Mouse (Mus musculus): ENCODE measurements around the gene Bcl2. TPM values are rescaled to one million over a fixed set of nuclear protein-coding genes. Genes with fewer than 3 reads are reported as not detected.

Bcl2 gene
- polyA plus RNA-seq, 1 experiment, result 5.3 TPM

DNA sequence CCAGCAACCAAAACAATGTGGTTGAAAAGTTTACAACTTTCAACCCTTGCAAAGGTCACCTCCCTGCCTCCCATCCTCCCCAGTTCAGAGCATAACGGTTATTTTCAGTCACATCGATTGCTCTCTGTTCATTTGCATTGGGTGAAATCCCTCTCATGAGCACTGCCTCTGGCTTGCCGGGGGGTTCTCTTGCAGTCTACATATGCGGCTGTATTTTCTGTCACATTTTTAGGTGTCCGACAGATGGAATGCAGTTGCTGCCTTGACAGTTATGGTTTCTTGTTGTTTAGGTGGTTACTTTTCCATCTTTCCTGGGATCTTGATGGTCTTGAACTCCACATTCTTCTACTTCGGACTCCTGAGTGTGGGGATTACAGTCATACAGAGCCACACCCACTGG is 144.4 kb downstream of the Bcl2 start:
- no peak overlapping the region for H3K27ac ChIP-seq (ENCODE audit: insufficient read depth, low read length)
- no peak for TF ChIP-seq POLR2A (IDR thresholded peaks at IDR 0.05; ENCODE audit: low read depth, low read length)
- TF ChIP-seq CTCF (IDR thresholded peaks at IDR 0.05; ENCODE audit: borderline replicate concordance, insufficient read depth, low read length), result no peak
- no peaks in the 10 kb centered on the region; the same call in 1 of the 2 replicates for H3K4me1 ChIP-seq (ENCODE audit: control insufficient read depth, insufficient read depth, low read length)
- no peak overlapping the region for H3K4me3 ChIP-seq (ENCODE audit: insufficient read depth, low read length)

DNA sequence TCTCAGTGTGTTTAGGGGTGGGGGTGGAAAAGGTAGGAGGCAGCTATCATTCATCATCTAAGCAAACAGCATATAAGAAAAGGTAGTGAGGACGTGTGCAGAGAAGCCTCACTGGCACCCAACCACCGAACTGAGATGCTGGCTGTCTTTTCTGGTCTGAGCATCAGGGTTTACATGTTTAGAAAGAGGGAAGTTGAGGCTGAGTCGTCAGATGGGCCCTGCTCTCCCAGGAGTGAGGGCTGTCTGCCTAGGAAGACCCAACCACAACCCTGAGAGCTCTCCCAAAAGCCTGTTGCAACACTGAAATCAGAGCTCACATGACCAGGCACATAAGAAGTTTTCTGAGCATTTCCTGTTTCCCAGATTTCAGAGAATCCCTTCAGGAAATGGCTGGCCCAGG is 145.2 kb downstream of the Bcl2 start:
- no peaks in the 10 kb centered on the region; the same call in 1 of the 2 replicates for H3K4me1 ChIP-seq (ENCODE audit: control insufficient read depth, insufficient read depth, low read length)
- no peak overlapping the region for H3K4me3 ChIP-seq (ENCODE audit: insufficient read depth, low read length)
- TF ChIP-seq POLR2A (IDR thresholded peaks at IDR 0.05; ENCODE audit: low read depth, low read length) (no peak), CTCF (IDR thresholded peaks at IDR 0.05; ENCODE audit: borderline replicate concordance, insufficient read depth, low read length) (no peak)
- H3K27ac ChIP-seq (ENCODE audit: insufficient read depth, low read length), result no peak overlapping the region

DNA sequence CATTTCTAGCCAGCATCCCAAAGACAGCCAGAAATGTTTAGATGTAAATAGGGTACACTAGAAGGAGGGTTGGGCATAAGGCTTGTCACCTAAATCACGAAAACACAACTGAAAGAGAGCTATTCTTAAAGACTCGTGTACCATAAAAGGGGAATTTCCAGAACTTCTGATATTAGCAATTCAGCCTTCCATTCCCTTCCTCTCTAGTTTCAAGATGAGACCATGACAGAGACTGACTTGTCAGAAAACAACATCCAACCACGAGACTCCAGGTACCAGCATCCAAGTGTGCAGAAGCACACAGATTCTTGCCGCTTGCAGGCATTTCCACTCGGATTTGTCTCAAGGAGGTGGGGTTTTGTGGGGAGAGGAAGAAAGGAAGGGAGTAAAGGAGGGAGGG is 146.6 kb downstream of the Bcl2 start:
- H3K27ac ChIP-seq (ENCODE audit: insufficient read depth, low read length), result no peak overlapping the region
- no peak for TF ChIP-seq CTCF (IDR thresholded peaks at IDR 0.05; ENCODE audit: borderline replicate concordance, insufficient read depth, low read length)
- TF ChIP-seq POLR2A (IDR thresholded peaks at IDR 0.05; ENCODE audit: low read depth, low read length), result no peak
- H3K4me1 ChIP-seq (ENCODE audit: control insufficient read depth, insufficient read depth, low read length), result no peaks in the 10 kb centered on the region; the same call in 1 of the 2 replicates
- no peak overlapping the region for H3K4me3 ChIP-seq (ENCODE audit: insufficient read depth, low read length)

DNA sequence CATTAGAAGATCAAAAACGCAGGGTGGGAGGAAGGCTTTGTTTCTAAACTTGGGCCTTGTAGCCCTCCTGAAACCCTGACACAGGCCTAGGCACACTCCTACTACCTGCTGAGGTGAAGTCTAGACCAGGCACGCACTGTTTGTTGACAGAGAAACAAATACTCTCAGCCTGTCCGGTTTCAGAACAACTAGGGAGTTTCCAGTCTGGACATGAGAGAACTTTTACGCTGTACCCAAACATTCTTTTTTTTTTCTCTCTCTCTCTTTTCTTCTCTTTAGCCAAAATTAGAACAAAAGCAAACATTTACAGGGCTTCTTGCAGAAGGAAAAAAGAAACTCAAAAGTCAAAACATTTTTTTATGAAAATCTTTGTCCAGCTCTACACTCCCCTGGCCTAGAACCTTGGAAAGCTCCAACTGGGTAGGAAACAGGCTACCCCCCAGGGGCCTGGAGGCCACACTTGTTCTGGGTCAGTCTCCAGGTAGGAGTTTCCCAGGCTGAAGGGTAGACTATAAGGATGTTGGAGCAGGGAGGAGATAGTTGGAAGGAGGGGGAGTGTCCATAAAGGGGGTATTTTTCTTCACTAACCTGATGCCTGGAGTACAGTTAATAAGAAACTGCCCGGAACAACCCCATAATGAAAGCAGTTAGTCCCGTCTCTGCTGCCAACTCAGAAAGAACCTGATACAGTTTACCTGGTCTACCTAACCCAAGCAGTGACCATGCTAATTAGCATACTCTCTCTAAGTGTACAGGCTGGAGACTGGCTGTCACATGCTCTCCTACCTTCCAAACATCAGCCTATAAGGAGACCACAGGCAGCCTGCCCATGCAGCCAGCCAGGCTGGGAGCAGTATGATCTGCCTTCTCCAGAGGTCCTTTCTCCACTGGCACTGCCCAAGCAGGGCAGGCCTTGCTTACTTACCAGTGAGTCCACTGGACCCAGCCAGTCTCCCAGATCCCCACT is 147.7 kb downstream of the Bcl2 start:
- Histone ChIP-seq H3K27ac (ENCODE audit: insufficient read depth, low read length) (no peak overlapping the region), H3K4me3 (ENCODE audit: insufficient read depth, low read length) (no peak overlapping the region), H3K4me1 (ENCODE audit: control insufficient read depth, insufficient read depth, low read length) (no peaks in the 10 kb centered on the region; the same call in 1 of the 2 replicates)
- TF ChIP-seq POLR2A (IDR thresholded peaks at IDR 0.05; ENCODE audit: low read depth, low read length) (no peak), CTCF (IDR thresholded peaks at IDR 0.05; ENCODE audit: borderline replicate concordance, insufficient read depth, low read length) (no peak)

DNA sequence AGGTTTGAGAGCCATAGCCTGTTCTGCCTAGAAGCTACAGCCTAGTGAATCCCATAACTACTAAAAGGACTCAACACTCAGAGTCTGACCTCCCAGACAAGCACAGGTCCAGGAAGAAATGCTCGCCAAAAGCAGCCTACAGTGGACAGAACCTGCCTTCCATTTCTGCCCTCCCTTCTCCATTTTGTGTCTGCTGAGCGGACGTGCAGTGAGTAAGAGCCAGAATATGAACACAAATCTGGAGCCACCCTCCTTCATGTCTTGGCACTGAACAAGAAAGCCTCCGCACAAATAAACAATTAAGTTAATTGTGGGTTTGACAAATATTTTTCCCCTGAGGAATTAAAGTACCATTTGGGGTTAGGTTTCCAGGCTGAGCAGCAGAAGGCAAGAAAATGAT is 148.8 kb downstream of the Bcl2 start:
- Histone ChIP-seq H3K4me3 (ENCODE audit: insufficient read depth, low read length) (no peak overlapping the region), H3K4me1 (ENCODE audit: control insufficient read depth, insufficient read depth, low read length) (no peaks in the 10 kb centered on the region; the same call in 1 of the 2 replicates), H3K27ac (ENCODE audit: insufficient read depth, low read length) (no peak overlapping the region)
- TF ChIP-seq CTCF (IDR thresholded peaks at IDR 0.05; ENCODE audit: borderline replicate concordance, insufficient read depth, low read length) (no peak), POLR2A (IDR thresholded peaks at IDR 0.05; ENCODE audit: low read depth, low read length) (no peak)

DNA sequence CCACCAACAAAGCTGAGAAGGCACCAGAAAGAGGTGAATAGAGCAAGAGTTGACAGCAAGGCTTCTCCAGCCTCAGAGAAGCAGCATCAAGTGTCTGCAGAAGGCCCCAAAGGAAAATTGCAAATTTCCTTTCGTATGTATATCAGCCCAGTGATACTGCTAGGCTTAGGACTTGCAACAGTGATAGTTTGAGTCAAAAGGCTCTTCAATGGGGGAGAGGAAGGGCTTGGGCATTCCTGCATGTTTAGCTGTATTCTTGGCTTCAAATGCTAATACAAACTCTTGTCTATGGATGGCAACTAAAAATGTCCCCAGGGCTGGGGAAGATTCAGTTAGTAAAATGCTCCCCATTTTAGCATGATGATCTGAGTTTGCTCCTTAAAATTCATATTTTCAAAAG is 149.6 kb downstream of the Bcl2 start:
- Histone ChIP-seq H3K27ac (ENCODE audit: insufficient read depth, low read length) (no peak overlapping the region), H3K4me3 (ENCODE audit: insufficient read depth, low read length) (no peak overlapping the region), H3K4me1 (ENCODE audit: control insufficient read depth, insufficient read depth, low read length) (no peaks in the 10 kb centered on the region; the same call in 1 of the 2 replicates)
- TF ChIP-seq POLR2A (IDR thresholded peaks at IDR 0.05; ENCODE audit: low read depth, low read length) (no peak), CTCF (IDR thresholded peaks at IDR 0.05; ENCODE audit: borderline replicate concordance, insufficient read depth, low read length) (no peak)

DNA sequence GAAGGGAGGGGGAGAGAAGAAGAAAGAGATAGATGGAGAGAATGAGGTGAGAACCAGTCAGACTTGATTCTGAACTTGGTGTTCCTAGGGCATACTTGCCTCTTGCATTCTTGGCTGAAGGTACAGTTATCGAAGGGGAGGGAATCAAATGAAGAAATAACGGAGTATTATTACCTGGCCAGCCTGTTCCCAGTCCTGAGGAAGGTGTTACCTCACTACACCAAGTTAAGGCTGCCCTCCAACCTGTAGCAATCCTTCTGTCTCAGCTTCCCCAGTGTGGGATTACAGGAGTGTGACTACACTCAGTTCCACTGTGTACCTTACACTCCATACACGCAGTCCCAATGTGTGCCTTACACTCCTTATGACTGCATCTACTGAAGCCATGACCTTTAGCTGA is 151.3 kb downstream of the Bcl2 start:
- Histone ChIP-seq H3K4me3 (ENCODE audit: insufficient read depth, low read length) (no peak overlapping the region), H3K27ac (ENCODE audit: insufficient read depth, low read length) (no peak overlapping the region), H3K4me1 (ENCODE audit: control insufficient read depth, insufficient read depth, low read length) (no peaks in the 10 kb centered on the region; the same call in 1 of the 2 replicates)
- no peak for TF ChIP-seq CTCF (IDR thresholded peaks at IDR 0.05; ENCODE audit: borderline replicate concordance, insufficient read depth, low read length)
- no peak for TF ChIP-seq POLR2A (IDR thresholded peaks at IDR 0.05; ENCODE audit: low read depth, low read length)

DNA sequence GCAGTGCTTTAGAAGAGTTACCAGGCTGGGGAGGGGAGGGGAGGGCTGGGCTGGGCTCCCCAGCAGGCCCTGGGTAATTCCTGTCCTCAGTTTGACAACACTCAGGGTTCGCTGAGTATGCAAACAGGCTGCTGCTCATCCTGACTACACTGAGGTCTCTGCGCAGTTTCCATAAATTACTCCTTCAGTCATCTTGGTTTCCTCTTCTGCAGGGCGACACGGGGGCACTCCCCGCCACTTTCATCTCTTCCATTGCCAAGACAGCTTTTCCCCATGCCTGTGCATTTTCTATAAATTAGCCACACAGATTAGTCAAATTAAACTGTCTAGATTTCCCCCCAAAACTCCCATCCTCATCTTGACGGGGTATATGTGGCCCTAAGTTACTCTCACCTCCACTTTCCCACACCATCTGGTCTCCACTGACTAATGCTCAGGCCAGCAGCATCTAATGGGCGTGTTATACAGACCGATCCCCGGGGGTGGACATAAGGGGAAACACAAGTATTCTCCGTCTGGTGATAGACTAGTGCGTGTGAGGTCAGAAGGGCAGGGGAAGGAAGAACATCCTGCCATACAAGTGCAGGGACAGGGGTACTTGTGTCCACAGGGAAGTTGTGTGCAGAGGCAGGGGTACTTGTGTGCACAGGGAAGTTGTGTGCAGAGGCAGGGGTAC is 152.9 kb downstream of the Bcl2 start:
- no peak for TF ChIP-seq CTCF (IDR thresholded peaks at IDR 0.05; ENCODE audit: borderline replicate concordance, insufficient read depth, low read length)
- no peak for TF ChIP-seq POLR2A (IDR thresholded peaks at IDR 0.05; ENCODE audit: low read depth, low read length)
- Histone ChIP-seq H3K4me3 (ENCODE audit: insufficient read depth, low read length) (no peak overlapping the region), H3K27ac (ENCODE audit: insufficient read depth, low read length) (no peak overlapping the region)

DNA sequence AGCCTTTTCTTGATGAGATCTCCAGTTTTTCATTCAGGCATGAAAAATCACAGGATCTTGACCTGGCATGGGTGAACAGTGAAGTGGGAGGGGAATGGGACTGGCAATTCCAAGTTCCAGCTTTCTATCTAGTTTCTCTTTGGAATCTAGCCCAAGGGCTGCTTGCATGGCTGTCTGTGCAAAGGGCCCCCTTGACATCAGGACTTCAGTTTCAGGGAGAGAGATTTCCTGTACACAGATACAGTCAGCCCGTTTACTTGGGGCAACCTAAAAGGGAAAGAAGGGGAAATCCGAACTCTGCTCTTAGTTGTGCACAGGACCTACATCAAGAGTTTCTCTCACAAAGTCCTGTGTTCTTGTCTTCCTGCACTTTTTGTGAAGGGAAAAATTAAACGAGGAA is 154.0 kb downstream of the Bcl2 start:
- no peak overlapping the region for H3K27ac ChIP-seq (ENCODE audit: insufficient read depth, low read length)
- no peak for TF ChIP-seq POLR2A (IDR thresholded peaks at IDR 0.05; ENCODE audit: low read depth, low read length)
- no peak for TF ChIP-seq CTCF (IDR thresholded peaks at IDR 0.05; ENCODE audit: borderline replicate concordance, insufficient read depth, low read length)

More for the DNA sequence above, 152.9 kb downstream of the Bcl2 start:
- H3K4me1 ChIP-seq (ENCODE audit: control insufficient read depth, insufficient read depth, low read length), result no peaks in the 10 kb centered on the region; the same call in 1 of the 2 replicates

More for the DNA sequence above, 154.0 kb downstream of the Bcl2 start:
- no peak overlapping the region for H3K4me3 ChIP-seq (ENCODE audit: insufficient read depth, low read length)
- no peaks in the 10 kb centered on the region for H3K4me1 ChIP-seq (ENCODE audit: control insufficient read depth, insufficient read depth, low read length)
